Mouse (Mus musculus) thymus, postnatal 14 days (tissue): ENCODE results near the gene Armt1.

Source experiments
- DNase-seq: peaks from one replicate; pipeline ENCODE4 v3.0.0; 2021

Armt1 gene

GRCm38 (mm10) chr10:4456409-4456808 lies 24.1 kb downstream of the Armt1 start:
- no peak for DNase-seq

DNA sequence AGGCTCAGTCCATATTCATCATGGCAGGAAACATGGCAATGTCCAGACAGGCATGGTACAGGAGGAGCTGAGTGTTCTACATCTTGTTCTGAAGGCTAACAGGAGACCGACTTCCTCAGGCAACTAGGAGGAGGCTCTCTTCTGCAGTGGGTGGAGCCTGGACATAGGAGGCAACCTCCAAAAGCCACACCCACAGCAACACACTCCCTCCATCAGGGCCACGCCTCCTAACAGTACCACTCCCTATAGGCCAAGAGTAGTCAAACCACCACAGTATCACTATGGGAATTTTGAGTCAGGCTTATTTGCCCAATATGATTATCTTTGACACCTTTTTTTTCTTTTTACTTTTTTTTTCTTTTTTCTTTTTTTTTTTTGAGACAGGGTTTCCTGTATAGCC lies 27.9 kb downstream of the Armt1 start:
- no peak for DNase-seq

DNA sequence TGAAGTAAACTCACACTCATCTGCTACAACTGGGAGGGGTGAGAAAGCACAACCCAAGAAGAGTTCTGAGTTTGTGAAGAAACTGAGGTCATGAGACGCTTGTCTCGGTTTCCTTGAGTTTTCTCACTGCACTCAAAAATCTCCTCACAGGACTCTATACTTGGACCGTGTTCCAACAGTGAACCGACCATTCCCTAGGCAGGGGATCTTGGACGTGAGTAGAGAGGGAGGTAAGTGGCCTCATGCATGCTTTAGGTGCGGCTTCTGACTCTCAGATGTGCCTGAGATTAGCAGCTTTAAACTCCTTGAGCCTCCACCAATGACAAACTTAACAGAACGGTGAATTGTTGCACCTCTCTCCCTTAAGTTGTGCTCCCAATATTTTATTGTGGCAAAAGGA lies 33.5 kb downstream of the Armt1 start:
- no peak for DNase-seq

GRCm38 (mm10) chr10:4469406-4469805 lies 37.1 kb downstream of the Armt1 start:
- no peak for DNase-seq

DNA sequence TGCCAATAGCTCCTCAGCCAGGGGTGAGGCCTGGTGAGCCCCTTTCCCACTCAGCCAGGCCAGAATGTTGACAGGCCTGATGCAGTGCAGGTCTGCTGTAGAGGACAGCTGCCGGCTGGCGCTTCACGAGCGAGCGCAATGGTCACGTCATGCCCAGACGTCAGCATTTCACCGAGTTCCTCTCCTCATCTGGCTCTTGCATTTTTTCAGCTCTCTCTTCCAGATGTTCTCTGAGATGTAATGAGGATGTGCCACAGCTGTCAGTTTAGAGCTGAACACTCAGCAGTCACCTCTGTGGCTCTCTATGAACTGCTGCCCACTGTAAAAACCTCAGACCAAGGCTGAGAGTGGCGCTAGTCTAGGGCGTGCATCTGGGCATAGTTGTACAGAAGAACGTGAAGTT lies 41.3 kb downstream of the Armt1 start:
- DNase-seq: no peak

- no peak for DNase-seq
These were observed 43.2 kb downstream of the Armt1 start for GRCm38 (mm10) chr10:4475431-4475830.

- no peak for DNase-seq
These were observed 44.3 kb downstream of the Armt1 start for GRCm38 (mm10) chr10:4476604-4477003.

GRCm38 (mm10) chr10:4480929-4481328 lies 48.7 kb downstream of the Armt1 start:
- no peak for DNase-seq

GRCm38 (mm10) chr10:4481695-4482094 lies 49.4 kb downstream of the Armt1 start:
- DNase-seq: no peak

DNA sequence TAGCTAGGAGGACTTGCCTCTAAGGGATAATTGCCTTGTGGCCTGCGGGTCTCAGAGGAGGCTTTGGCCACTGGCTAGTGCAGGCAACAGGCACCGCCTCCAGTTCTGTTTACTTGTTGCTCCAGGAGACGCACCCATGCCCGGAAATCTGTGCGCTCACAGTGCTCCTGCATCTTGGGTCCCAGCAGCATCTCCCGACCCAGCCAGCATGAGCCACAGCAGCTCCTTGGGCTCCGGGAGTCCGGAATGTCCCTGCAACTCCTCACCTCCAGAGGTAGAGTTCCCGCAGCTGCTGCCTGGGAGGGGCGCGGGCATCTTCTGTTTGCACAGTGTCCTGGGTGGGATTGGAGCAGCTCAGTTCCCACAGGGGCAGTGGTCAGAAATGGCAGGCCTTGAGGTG lies 50.1 kb downstream of the Armt1 start, which contains the start of gene Ccdc170:
Gene Ccdc170, plus strand, starts transcription at position 148 of the 400 bp plus-strand sequence.
- no peak for DNase-seq

GRCm38 (mm10) chr10:4483848-4484247 lies 51.6 kb downstream of the Armt1 start:
- DNase-seq: no peak

DNA sequence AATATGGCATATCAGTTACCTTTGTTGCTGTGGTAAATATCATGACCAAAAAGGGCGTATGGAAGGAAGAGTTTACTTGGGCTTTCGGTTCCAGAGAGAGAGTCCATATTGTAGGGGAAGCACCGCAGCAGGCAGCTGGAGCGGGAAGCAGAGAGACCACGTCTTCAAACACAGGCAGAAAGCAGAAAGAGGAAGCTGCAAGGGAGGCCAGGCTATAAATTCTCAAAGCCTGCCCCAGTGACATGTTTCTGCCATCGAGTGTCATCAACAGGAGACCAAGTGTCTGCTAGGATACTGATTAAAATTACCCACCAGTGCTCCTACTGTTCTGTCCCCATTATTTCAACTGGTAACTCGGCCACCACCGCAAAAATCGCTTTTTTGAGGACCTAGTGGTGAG lies 52.7 kb downstream of the Armt1 start:
- no peak for DNase-seq

DNA sequence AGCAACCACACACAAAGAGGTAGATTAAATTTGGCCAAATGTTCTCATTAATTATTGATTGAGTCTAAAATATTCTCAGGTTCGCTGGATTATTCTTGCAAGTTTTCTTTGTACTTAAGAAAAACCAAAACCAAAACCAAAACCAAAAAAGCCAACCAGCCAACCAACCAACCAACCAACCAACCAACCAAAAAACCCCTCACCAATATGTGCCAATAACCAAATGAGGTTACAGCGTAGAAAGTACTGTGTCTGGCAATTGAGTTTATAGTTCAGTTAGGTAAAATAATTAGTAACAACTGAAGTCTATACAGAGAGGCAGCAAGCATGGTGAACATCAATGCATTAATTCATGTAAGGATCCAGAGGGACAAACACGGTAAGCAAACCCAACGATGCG lies 57.6 kb downstream of the Armt1 start:
- DNase-seq: no peak

GRCm38 (mm10) chr10:4491281-4491680 lies 59.0 kb downstream of the Armt1 start:
- DNase-seq: no peak

- no peak for DNase-seq
These were observed 59.8 kb downstream of the Armt1 start for GRCm38 (mm10) chr10:4492045-4492444.

GRCm38 (mm10) chr10:4492909-4493308 lies 60.6 kb downstream of the Armt1 start:
- DNase-seq: no peak

GRCm38 (mm10) chr10:4503251-4503650 lies 71.0 kb downstream of the Armt1 start:
- no peak for DNase-seq
